Mouse (Mus musculus) naive thymus-derived CD4-positive, alpha-beta T cell, adult 5 months (primary cell): ENCODE measurements around the gene Plcb2. TPM values are rescaled to one million over a fixed set of nuclear protein-coding genes. Genes with fewer than 3 reads are reported as not detected.

Experiments used
- polyA plus RNA-seq: library from polyadenylated mRNA; unstranded; fragments of 100-300 nt; shearing (Covaris generic); gene quantifications from one replicate; pipeline ENCODE4 v1.2.1, GENCODE M21; 2017

The Plcb2 gene
- 54.0 TPM for polyA plus RNA-seq

GRCm38 (mm10) chr2:118728337-118728736 lies at the start of gene Plcb2:
Plcb2 (minus strand) TSS chr2:118728438.

GRCm38 (mm10) chr2:118772158-118772874 lies 44.1 kb upstream of the Plcb2 start, which contains the start of gene Phgr1:
Phgr1 (plus strand) TSS chr2:118772769.

GRCm38 (mm10) chr2:118761906-118762783 lies 33.9 kb upstream of the Plcb2 start, which contains the start of gene Ccdc9b:
Ccdc9b (minus strand) TSS chr2:118762661.

GRCm38 (mm10) chr2:118745232-118745884 lies 17.1 kb upstream of the Plcb2 start, which contains the start of gene Inafm2:
Inafm2 (plus strand) TSS chr2:118745758.

GRCm38 (mm10) chr2:118703913-118704730 lies 24.1 kb downstream of the Plcb2 start, which contains the start of gene Ankrd63:
Ankrd63 (minus strand) TSS chr2:118703963.

GRCm38 (mm10) chr2:118662902-118663803 lies 65.1 kb downstream of the Plcb2 start, which contains the start of gene Pak6:
Pak6 (plus strand) TSS chr2:118663303.

Other genes with a start within 250 kb of the Plcb2 start
- gene Srp14, start 248.7 kb downstream of the Plcb2 start, polyA plus RNA-seq: 262 TPM
- gene Bmf, start 178.8 kb downstream of the Plcb2 start, polyA plus RNA-seq: 2.0 TPM
- 0.77 TPM for gene Bub1b, start 130.2 kb downstream of the Plcb2 start, polyA plus RNA-seq
- not detected for gene Pak6, start 65.1 kb downstream of the Plcb2 start, polyA plus RNA-seq
- not detected for gene Ankrd63, start 24.5 kb downstream of the Plcb2 start, polyA plus RNA-seq
- 8.7 TPM for gene Inafm2, start 17.3 kb upstream of the Plcb2 start, polyA plus RNA-seq
- gene Ccdc9b, start 34.2 kb upstream of the Plcb2 start, polyA plus RNA-seq: not detected
- not detected for gene Phgr1, start 44.3 kb upstream of the Plcb2 start, polyA plus RNA-seq
- not detected for gene Disp2, start 51.3 kb upstream of the Plcb2 start, polyA plus RNA-seq
- 5.8 TPM for gene Knstrn, start 85.6 kb upstream of the Plcb2 start, polyA plus RNA-seq
- 94.3 TPM for gene Ivd, start 133.5 kb upstream of the Plcb2 start, polyA plus RNA-seq
- gene Bahd1, start 171.9 kb upstream of the Plcb2 start, polyA plus RNA-seq: 21.3 TPM
- gene Chst14, start 198.1 kb upstream of the Plcb2 start, polyA plus RNA-seq: 1.4 TPM